Mouse (Mus musculus) kidney, embryonic 14.5 days (tissue): ENCODE measurements around the gene Phpt1. TPM values are rescaled to one million over a fixed set of nuclear protein-coding genes. Genes with fewer than 3 reads are reported as not detected.
A peak's percentile ranks its signal among the peaks of the same experiment; 100 is the strongest.

Experiments used
- ATAC-seq: fragments of 200-750 bp; cut with Nextera tagmentation; 2 replicates; pipeline ENCODE4 v1.8.0; 2017; ENCODE audit warnings: moderate number of reproducible peaks, mild to moderate bottlenecking, moderate TSS enrichment, moderate library complexity; ENCODE audit not compliant: low FRiP score, low TSS enrichment
- H3K27ac ChIP-seq: fragments of 300-500 bp; sonication (generic); 2 replicates; pipeline ENCODE4 v1.5.1; 2014; ENCODE audit warnings: low read depth, mild to moderate bottlenecking, low read length, moderate library complexity, mixed read lengths
- H3K27me3 ChIP-seq: fragments of 300-500 bp; sonication (generic); 2 replicates; pipeline ENCODE4 v1.6.1; 2014; ENCODE audit warnings: mild to moderate bottlenecking, low read length; ENCODE audit not compliant: control insufficient read depth, insufficient read depth
- H3K36me3 ChIP-seq: fragments of 300-500 bp; sonication (generic); 2 replicates; pipeline ENCODE4 v1.6.1; 2014; ENCODE audit warnings: low read length, mixed read lengths; ENCODE audit not compliant: control insufficient read depth, insufficient read depth
- H3K4me1 ChIP-seq: fragments of 300-500 bp; sonication (generic); 2 replicates; pipeline ENCODE4 v1.6.1; 2014; ENCODE audit warnings: low read length, mixed read lengths; ENCODE audit not compliant: control insufficient read depth, insufficient read depth
- H3K4me2 ChIP-seq: fragments of 300-500 bp; sonication (generic); replicated peaks from 2 replicates; pipeline ENCODE4 v1.6.1; 2014; ENCODE audit warnings: low read depth, mild to moderate bottlenecking, low read length
- H3K4me3 ChIP-seq: fragments of 300-500 bp; sonication (generic); 2 replicates; pipeline ENCODE4 v1.5.1; 2014; ENCODE audit warnings: mild to moderate bottlenecking, low read length
- H3K9ac ChIP-seq: fragments of 300-500 bp; sonication (generic); 2 replicates; pipeline ENCODE4 v1.6.1; 2014; ENCODE audit warnings: low read depth, mild to moderate bottlenecking, low read length, moderate library complexity
- H3K9me3 ChIP-seq: fragments of 300-500 bp; sonication (generic); 2 replicates; pipeline ENCODE4 v1.6.1; 2016; ENCODE audit warnings: low read length; ENCODE audit not compliant: control insufficient read depth
- WGBS: fragments of 180-500 bp; shearing (Covaris S2); extraction: QIAGEN DNeasy Blood & Tissue Kit; methylation state at CpG from one replicate; pipeline ENCODE4 v1.1.7; 2014; 5-methylcytosine and 5-hydroxymethylcytosine counted together
- polyA plus RNA-seq: library from polyadenylated mRNA; unstranded; fragments of >200 nt; fragmentation: Nextera tagmentation; extraction: Ambion mirVana; gene quantifications from 2 replicates; pipeline ENCODE4 v1.2.1, GENCODE M21; 2014

The Phpt1 gene
- 229 and 294 TPM in 2 replicates for polyA plus RNA-seq

GRCm38 (mm10) chr2:25574579-25575431, at the start of gene Phpt1, which contains the start of gene Mamdc4:
Gene Phpt1, minus strand, starts transcription at chr2:25575224.
Gene Mamdc4, minus strand, starts transcription at chr2:25574845.
- peaks cover 42% of the 10 kb centered on the region for H3K27me3 ChIP-seq
- H3K9ac ChIP-seq = peak within 1 kb of the TSS; percentile 51
- peaks cover 12% of the 10 kb centered on the region; the same call in 1 of the 2 replicates for H3K36me3 ChIP-seq
- peaks cover 2% of the 10 kb centered on the region; the same call in 1 of the 2 replicates for H3K9me3 ChIP-seq
- peak within 1 kb of the TSS; percentile 83 for H3K4me2 ChIP-seq
- peak; percentile 97 for ATAC-seq
- peak within 1 kb of the TSS; percentile 82 for H3K27ac ChIP-seq
- WGBS = under 1% methylated on average over 43 of the region's 45 CpGs
- peak within 1 kb of the TSS; percentile 58 for H3K4me3 ChIP-seq
- peaks cover 37% of the 10 kb centered on the region for H3K4me1 ChIP-seq

- Histone ChIP-seq H3K9ac (peak within 1 kb of the TSS; percentile 64), H3K27me3 (peaks cover 11% of the 10 kb centered on the region), H3K9me3 (no peaks in the 10 kb centered on the region), H3K4me3 (peak within 1 kb of the TSS; percentile 55), H3K4me2 (peak within 1 kb of the TSS; percentile 84), H3K27ac (0 out of 2 replicates have a peak within 1 kb of the TSS, but pooled peaks have one; percentile 9), H3K36me3 (no peaks in the 10 kb centered on the region), H3K4me1 (peaks cover 6% of the 10 kb centered on the region)
- 5% methylated on average over 34 of the region's 34 CpGs for WGBS
- peak; percentile 96 for ATAC-seq
These were observed 46.5 kb upstream of the Phpt1 start, which contains the start of gene Tmem141 for GRCm38 (mm10) chr2:25621229-25622200. Gene Tmem141, minus strand, starts transcription at chr2:25622005.

- Histone ChIP-seq H3K36me3 (no peaks in the 10 kb centered on the region), H3K27me3 (peaks cover 18% of the 10 kb centered on the region), H3K4me2 (peak overlapping the region; percentile 84), H3K4me1 (peaks cover 12% of the 10 kb centered on the region), H3K4me3 (no peak overlapping the region), H3K9me3 (no peaks in the 10 kb centered on the region), H3K9ac (peak overlapping the region; percentile 12; the same call in 1 of the 2 replicates), H3K27ac (no peak overlapping the region)
- ATAC-seq = no peak
- 84% methylated on average over 4 of the region's 4 CpGs for WGBS
These were observed 45.8 kb upstream of the Phpt1 start for GRCm38 (mm10) chr2:25620852-25621228.

GRCm38 (mm10) chr2:25620386-25620785, 45.4 kb upstream of the Phpt1 start:
- no peak for ATAC-seq
- 71% methylated on average over 6 of the region's 6 CpGs for WGBS
- Histone ChIP-seq H3K4me2 (no peak overlapping the region), H3K4me3 (no peak overlapping the region), H3K27ac (no peak overlapping the region), H3K27me3 (peaks cover 22% of the 10 kb centered on the region), H3K9ac (no peak overlapping the region), H3K9me3 (no peaks in the 10 kb centered on the region), H3K4me1 (peaks cover 12% of the 10 kb centered on the region), H3K36me3 (no peaks in the 10 kb centered on the region)

GRCm38 (mm10) chr2:25617578-25617977, 42.6 kb upstream of the Phpt1 start, which contains the start of gene Ccdc183:
Gene Ccdc183, minus strand, starts transcription at chr2:25617678.
- no peaks in the 10 kb centered on the region for H3K9me3 ChIP-seq
- 87% methylated on average over 3 of the region's 3 CpGs for WGBS
- H3K27ac ChIP-seq = no peak within 1 kb of the TSS
- no peak for ATAC-seq
- no peaks in the 10 kb centered on the region for H3K36me3 ChIP-seq
- peaks cover 28% of the 10 kb centered on the region for H3K27me3 ChIP-seq
- H3K9ac ChIP-seq = no peak within 1 kb of the TSS
- 0 out of 2 replicates have a peak within 1 kb of the TSS, but pooled peaks have one; percentile 41 for H3K4me2 ChIP-seq
- no peak within 1 kb of the TSS for H3K4me3 ChIP-seq
- H3K4me1 ChIP-seq = peaks cover 12% of the 10 kb centered on the region

- Histone ChIP-seq H3K36me3 (no peaks in the 10 kb centered on the region), H3K4me3 (peak overlapping the region; percentile 8), H3K4me1 (peaks cover 12% of the 10 kb centered on the region), H3K27me3 (peaks cover 28% of the 10 kb centered on the region), H3K9ac (no peak overlapping the region; the same call in 1 of the 2 replicates), H3K9me3 (no peaks in the 10 kb centered on the region), H3K4me2 (peak overlapping the region; percentile 41), H3K27ac (no peak overlapping the region)
- 18% methylated on average over 22 of the region's 22 CpGs for WGBS
- peak; percentile 44; the same call in 1 of the 2 replicates for ATAC-seq
These were observed 41.4 kb upstream of the Phpt1 start for GRCm38 (mm10) chr2:25616398-25616797.

GRCm38 (mm10) chr2:25608671-25609070, 33.6 kb upstream of the Phpt1 start:
- WGBS = 72% methylated on average over 10 of the region's 10 CpGs
- peaks cover 13% of the 10 kb centered on the region for H3K4me1 ChIP-seq
- no peaks in the 10 kb centered on the region; the same call in 1 of the 2 replicates for H3K36me3 ChIP-seq
- peak overlapping the region; percentile 74 for H3K4me2 ChIP-seq
- no peaks in the 10 kb centered on the region for H3K27me3 ChIP-seq
- H3K4me3 ChIP-seq = peak overlapping the region; percentile 88
- peak overlapping the region; percentile 99; the same call in 1 of the 2 replicates for H3K9ac ChIP-seq
- H3K27ac ChIP-seq = no peak overlapping the region; the same call in 1 of the 2 replicates
- H3K9me3 ChIP-seq = no peaks in the 10 kb centered on the region
- peak; percentile 21 for ATAC-seq
